Mouse (Mus musculus) liver, postnatal 0 days (tissue): ENCODE measurements around the gene Abhd15.

ENCODE experiments used
- CTCF ChIP-seq: sonication (generic); IDR thresholded peaks from 2 replicates; pipeline ENCODE4 v1.5.1; 2016; ENCODE audit warnings: antibody characterized with exemption, low read depth
- EP300 ChIP-seq: IDR thresholded peaks from 2 replicates; pipeline ENCODE4 v1.6.1; 2016; ENCODE audit warnings: antibody characterized with exemption, low read depth, mild to moderate bottlenecking

GRCm38 (mm10) chr11:77489591-77490235 is 25.2 kb upstream of the Abhd15 start, which contains the start of gene Ankrd13b:
- TF ChIP-seq EP300 (no peak), CTCF (no peak)
